Mouse (Mus musculus) midbrain, embryonic 16.5 days (tissue): Measurements from ENCODE around the gene Nmnat2. TPM values are rescaled to one million over a fixed set of nuclear protein-coding genes. Genes with fewer than 3 reads are reported as not detected.
A peak's percentile ranks its signal among the peaks of the same experiment; 100 is the strongest.

ENCODE experiments used
- ATAC-seq: fragments of 200-750 bp; cut with Nextera tagmentation; 2 replicates; pipeline ENCODE4 v1.8.0; 2017; ENCODE audit warnings: moderate TSS enrichment
- H3K27ac ChIP-seq: fragments of 300-500 bp; sonication (generic); 2 replicates; pipeline ENCODE4 v1.5.1; 2014; ENCODE audit warnings: mild to moderate bottlenecking, low read length, mixed read lengths
- H3K27me3 ChIP-seq: fragments of 300-500 bp; sonication (generic); 2 replicates; pipeline ENCODE4 v1.6.1; 2014; ENCODE audit warnings: low read depth, low read length, mixed read lengths; ENCODE audit not compliant: control insufficient read depth, insufficient read depth
- H3K36me3 ChIP-seq: fragments of 300-500 bp; sonication (generic); 2 replicates; pipeline ENCODE4 v1.6.1; 2014; ENCODE audit warnings: mild to moderate bottlenecking, low read length, moderate library complexity, mixed read lengths; ENCODE audit not compliant: control insufficient read depth, insufficient read depth
- H3K4me1 ChIP-seq: fragments of 300-500 bp; sonication (generic); 2 replicates; pipeline ENCODE4 v1.6.1; 2014; ENCODE audit warnings: mild to moderate bottlenecking, low read length, mixed read lengths; ENCODE audit not compliant: control insufficient read depth, insufficient read depth
- H3K4me2 ChIP-seq: fragments of 300-500 bp; sonication (generic); 2 replicates; pipeline ENCODE4 v1.6.1; 2014; ENCODE audit warnings: mild to moderate bottlenecking, low read length, mixed read lengths
- H3K4me3 ChIP-seq: fragments of 300-500 bp; sonication (generic); 2 replicates; pipeline ENCODE4 v1.5.1; 2014; ENCODE audit warnings: low read depth, mild to moderate bottlenecking, low read length, moderate library complexity, mixed read lengths
- H3K9ac ChIP-seq: fragments of 300-500 bp; sonication (generic); 2 replicates; pipeline ENCODE4 v1.6.1; 2014; ENCODE audit warnings: low read depth, low read length, mixed read lengths
- H3K9me3 ChIP-seq: fragments of 300-500 bp; sonication (generic); replicated peaks from 2 replicates; pipeline ENCODE4 v1.6.1; 2014; ENCODE audit warnings: mild to moderate bottlenecking, low read length, mixed read lengths; ENCODE audit not compliant: control insufficient read depth, poor library complexity, severe bottlenecking
- WGBS: fragments of 180-500 bp; shearing (Covaris S2); extraction: QIAGEN DNeasy Blood & Tissue Kit; methylation state at CpG from one replicate; pipeline ENCODE4 v1.1.7; 2014; 5-methylcytosine and 5-hydroxymethylcytosine counted together
- polyA plus RNA-seq: library from polyadenylated mRNA; unstranded; fragments of >200 nt; fragmentation: Nextera tagmentation; extraction: Ambion mirVana; gene quantifications from 2 replicates; pipeline ENCODE4 v1.2.1, GENCODE M21; 2015

Nmnat2 gene
- polyA plus RNA-seq, 1 experiment from 2014 or later = 92.9 TPM

GRCm38 (mm10) chr1:153023018-153023417 lies 68.2 kb downstream of the Nmnat2 start:
- H3K27me3 ChIP-seq = no peaks in the 10 kb centered on the region
- H3K27ac ChIP-seq = no peak overlapping the region
- H3K36me3 ChIP-seq = no peaks in the 10 kb centered on the region
- H3K4me1 ChIP-seq = peaks cover 5% of the 10 kb centered on the region; the same call in 1 of the 2 replicates
- no peak for ATAC-seq
- H3K9me3 ChIP-seq = no peaks in the 10 kb centered on the region
- no peak overlapping the region for H3K9ac ChIP-seq
- no peak overlapping the region for H3K4me3 ChIP-seq
- 84% methylated on average over 4 of the region's 4 CpGs for WGBS
- no peak overlapping the region for H3K4me2 ChIP-seq

DNA sequence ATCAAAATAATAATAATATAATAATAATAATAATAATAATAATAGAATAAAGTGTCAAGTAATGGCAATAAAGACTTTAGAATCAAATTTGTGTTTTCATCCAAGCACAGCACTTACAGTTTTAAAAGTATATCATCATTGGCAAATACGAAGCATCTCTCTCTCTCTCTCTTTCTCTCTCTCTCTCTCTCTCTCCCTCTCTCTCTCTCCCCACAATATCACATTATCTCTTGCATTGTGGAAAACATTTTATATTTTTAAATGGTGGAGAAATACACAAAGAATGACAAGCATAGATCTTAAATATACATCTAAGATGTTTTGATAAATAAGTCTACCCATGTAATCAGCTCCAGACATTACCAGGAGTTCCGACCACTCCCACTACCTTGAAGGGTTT lies 69.1 kb downstream of the Nmnat2 start:
- WGBS = 96% methylated on average over 2 of the region's 2 CpGs
- H3K9me3 ChIP-seq = no peaks in the 10 kb centered on the region
- H3K9ac ChIP-seq = no peak overlapping the region
- H3K36me3 ChIP-seq = no peaks in the 10 kb centered on the region
- H3K4me3 ChIP-seq = no peak overlapping the region
- H3K27ac ChIP-seq = no peak overlapping the region
- no peaks in the 10 kb centered on the region for H3K27me3 ChIP-seq
- no peak overlapping the region for H3K4me2 ChIP-seq
- peaks cover 5% of the 10 kb centered on the region; the same call in 1 of the 2 replicates for H3K4me1 ChIP-seq
- no peak for ATAC-seq

DNA sequence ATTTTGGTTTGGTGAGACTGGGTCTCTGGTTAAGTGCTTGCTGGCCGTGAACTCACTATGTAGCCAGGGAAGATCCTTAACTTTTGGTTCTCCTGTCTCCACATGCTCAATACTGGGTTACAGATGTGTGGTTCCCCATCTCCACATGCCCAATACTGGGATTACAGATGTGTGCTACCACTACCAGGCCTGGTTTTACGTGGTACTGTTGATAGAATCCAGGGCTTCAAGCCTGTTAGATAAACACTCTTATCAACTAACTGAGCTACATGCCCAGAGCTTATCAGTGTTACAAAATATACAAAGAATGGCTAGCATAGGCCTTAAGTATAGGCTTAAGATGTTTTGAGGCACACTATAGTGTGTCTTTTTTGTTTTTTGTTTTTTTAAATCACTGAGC lies 69.7 kb downstream of the Nmnat2 start:
- Histone ChIP-seq H3K27me3 (no peaks in the 10 kb centered on the region), H3K4me2 (no peak overlapping the region), H3K9me3 (no peaks in the 10 kb centered on the region), H3K9ac (no peak overlapping the region), H3K36me3 (no peaks in the 10 kb centered on the region), H3K27ac (no peak overlapping the region), H3K4me3 (no peak overlapping the region), H3K4me1 (peaks cover 5% of the 10 kb centered on the region; the same call in 1 of the 2 replicates)
- ATAC-seq = no peak
- WGBS = 82% methylated on average over 2 of the region's 2 CpGs

DNA sequence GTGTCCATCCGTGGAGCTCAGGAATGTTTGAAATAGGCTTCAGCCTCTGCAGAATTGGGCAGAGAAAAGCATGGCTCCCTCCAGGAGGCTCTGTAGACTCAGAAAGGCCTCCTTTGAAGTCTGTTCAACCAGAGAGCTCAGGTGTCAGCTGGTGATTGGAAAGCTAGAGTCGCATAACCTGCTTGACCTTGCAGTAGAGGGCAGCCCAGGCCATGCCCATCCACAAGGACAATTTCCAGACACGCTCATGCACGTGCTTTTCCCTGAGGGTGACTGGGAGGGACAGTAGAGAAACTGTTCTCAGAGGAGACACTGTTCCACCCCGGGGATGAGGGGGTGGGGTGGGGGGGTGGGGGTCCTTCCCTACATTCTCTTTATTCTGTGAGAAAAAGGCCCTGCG lies 76.6 kb downstream of the Nmnat2 start:
- Histone ChIP-seq H3K4me2 (no peak overlapping the region), H3K9me3 (no peaks in the 10 kb centered on the region), H3K4me1 (peaks cover 28% of the 10 kb centered on the region), H3K27me3 (no peaks in the 10 kb centered on the region), H3K36me3 (no peaks in the 10 kb centered on the region), H3K27ac (no peak overlapping the region), H3K4me3 (no peak overlapping the region), H3K9ac (no peak overlapping the region)
- WGBS = 63% methylated on average over 6 of the region's 6 CpGs
- ATAC-seq = no peak

GRCm38 (mm10) chr1:153031954-153032353 lies 77.2 kb downstream of the Nmnat2 start:
- WGBS = 82% methylated on average over 12 of the region's 12 CpGs
- Histone ChIP-seq H3K4me1 (peaks cover 28% of the 10 kb centered on the region), H3K9ac (no peak overlapping the region), H3K4me2 (0 out of 2 replicates have a peak overlapping the region, but pooled peaks have one; percentile 5), H3K36me3 (no peaks in the 10 kb centered on the region), H3K27me3 (no peaks in the 10 kb centered on the region), H3K4me3 (no peak overlapping the region), H3K27ac (no peak overlapping the region), H3K9me3 (no peaks in the 10 kb centered on the region)
- ATAC-seq = no peak

GRCm38 (mm10) chr1:153033145-153033908 lies 78.5 kb downstream of the Nmnat2 start:
- Histone ChIP-seq H3K36me3 (no peaks in the 10 kb centered on the region), H3K4me1 (peaks cover 24% of the 10 kb centered on the region), H3K4me3 (no peak overlapping the region), H3K9me3 (no peaks in the 10 kb centered on the region), H3K27ac (no peak overlapping the region), H3K9ac (no peak overlapping the region), H3K4me2 (no peak overlapping the region), H3K27me3 (no peaks in the 10 kb centered on the region)
- 56% methylated on average over 5 of the region's 5 CpGs for WGBS
- ATAC-seq = no peak

- no peak overlapping the region for H3K9ac ChIP-seq
These were observed 79.3 kb downstream of the Nmnat2 start for GRCm38 (mm10) chr1:153034064-153034463.

GRCm38 (mm10) chr1:153035328-153035944 lies 80.6 kb downstream of the Nmnat2 start:
- peaks cover 24% of the 10 kb centered on the region for H3K4me1 ChIP-seq
- 31% methylated on average over 6 of the region's 6 CpGs for WGBS
- H3K36me3 ChIP-seq = no peaks in the 10 kb centered on the region
- no peak overlapping the region for H3K4me2 ChIP-seq
- peak; percentile 47 for ATAC-seq
- peak overlapping the region; percentile 16; the same call in 1 of the 2 replicates for H3K9ac ChIP-seq
- no peaks in the 10 kb centered on the region for H3K9me3 ChIP-seq
- no peak overlapping the region for H3K4me3 ChIP-seq
- no peaks in the 10 kb centered on the region for H3K27me3 ChIP-seq
- peak overlapping the region; percentile 74 for H3K27ac ChIP-seq

More at GRCm38 (mm10) chr1:153034064-153034463, 79.3 kb downstream of the Nmnat2 start:
- Histone ChIP-seq H3K27ac (no peak overlapping the region), H3K4me1 (peaks cover 24% of the 10 kb centered on the region), H3K4me2 (no peak overlapping the region), H3K9me3 (no peaks in the 10 kb centered on the region), H3K36me3 (no peaks in the 10 kb centered on the region), H3K4me3 (no peak overlapping the region), H3K27me3 (no peaks in the 10 kb centered on the region)
- WGBS = 82% methylated on average over 7 of the region's 7 CpGs
- no peak for ATAC-seq
